Mouse (Mus musculus): ENCODE measurements at regions not wholly inside any gene's neighbourhood (a gene's known extent, or its start where the extent isn't known, plus 50 kb on each side); places are given as distances from the start of the nearest gene placed in this dataset.
"Not testable (repeated sequence)": the region's sequence is repeated elsewhere in the genome, so short reads cannot be mapped to it uniquely, and the experiment has no call there.

- H3K4me1 ChIP-seq: peaks cover 14% of the 10 kb centered on the region
- no peaks in the 10 kb centered on the region for H3K27me3 ChIP-seq (replicated peaks; ENCODE audit: low read depth, poor library complexity, severe bottlenecking)
- WGBS: 31% methylated on average over 4 of the region's 4 CpGs
- no peak overlapping the region for H3K27ac ChIP-seq (replicated peaks)
- H3K9me3 ChIP-seq: no peaks in the 10 kb centered on the region
- no peak overlapping the region for H3K4me3 ChIP-seq
- no peak for DNase-seq (ENCODE audit: low spot score)
- H3K36me3 ChIP-seq (replicated peaks): no peaks in the 10 kb centered on the region
Measured at GRCm38 (mm10) chr6:4276607-4277006, 189.8 kb upstream of the Bet1 start.

- no peaks in the 10 kb centered on the region for H3K9me3 ChIP-seq
- no peak for DNase-seq (ENCODE audit: low spot score)
- H3K27ac ChIP-seq (replicated peaks): no peak overlapping the region
- no peaks in the 10 kb centered on the region for H3K36me3 ChIP-seq (replicated peaks)
- H3K4me1 ChIP-seq: peaks cover 14% of the 10 kb centered on the region
- WGBS: 43% methylated on average over 2 of the region's 2 CpGs
- H3K27me3 ChIP-seq (replicated peaks; ENCODE audit: low read depth, poor library complexity, severe bottlenecking): no peaks in the 10 kb centered on the region
- H3K4me3 ChIP-seq: no peak overlapping the region
Measured at GRCm38 (mm10) chr6:4277245-4277890, 190.6 kb upstream of the Bet1 start.

GRCm38 (mm10) chr6:4291380-4291779 is 204.6 kb upstream of the Bet1 start:
- no peaks in the 10 kb centered on the region for H3K27me3 ChIP-seq (replicated peaks; ENCODE audit: low read depth, poor library complexity, severe bottlenecking)
- WGBS: 80% methylated on average over 2 of the region's 2 CpGs
- H3K4me1 ChIP-seq: no peaks in the 10 kb centered on the region
- H3K4me3 ChIP-seq: no peak overlapping the region
- no peaks in the 10 kb centered on the region for H3K36me3 ChIP-seq (replicated peaks)
- no peak for DNase-seq (ENCODE audit: low spot score)
- no peak overlapping the region for H3K27ac ChIP-seq (replicated peaks)
- H3K9me3 ChIP-seq: no peaks in the 10 kb centered on the region

- H3K27me3 ChIP-seq (replicated peaks; ENCODE audit: low read depth, poor library complexity, severe bottlenecking); H3K9me3 ChIP-seq; DNase-seq (ENCODE audit: low spot score); H3K4me1 ChIP-seq; H3K36me3 ChIP-seq (replicated peaks); H3K27ac ChIP-seq (replicated peaks); H3K4me3 ChIP-seq: not testable (repeated sequence)
Measured at GRCm38 (mm10) chr6:4303410-4303809, 201.2 kb upstream of the Col1a2 start.

- Histone ChIP-seq H3K36me3 (replicated peaks) (no peaks in the 10 kb centered on the region), H3K27me3 (replicated peaks; ENCODE audit: low read depth, poor library complexity, severe bottlenecking) (no peaks in the 10 kb centered on the region), H3K4me1 (no peaks in the 10 kb centered on the region), H3K4me3 (no peak overlapping the region), H3K27ac (replicated peaks) (no peak overlapping the region), H3K9me3 (no peaks in the 10 kb centered on the region)
- 87% methylated on average over 4 of the region's 4 CpGs for WGBS
- no peak for DNase-seq (ENCODE audit: low spot score)
Measured at GRCm38 (mm10) chr6:4349953-4350352, 154.7 kb upstream of the Col1a2 start.

GRCm38 (mm10) chr6:4362220-4362619 is 142.4 kb upstream of the Col1a2 start:
- 94% methylated on average over 2 of the region's 2 CpGs for WGBS
- no peak for DNase-seq (ENCODE audit: low spot score)
- Histone ChIP-seq H3K36me3 (replicated peaks) (no peaks in the 10 kb centered on the region), H3K4me1 (no peaks in the 10 kb centered on the region), H3K9me3 (no peaks in the 10 kb centered on the region), H3K4me3 (no peak overlapping the region), H3K27me3 (replicated peaks; ENCODE audit: low read depth, poor library complexity, severe bottlenecking) (no peaks in the 10 kb centered on the region), H3K27ac (replicated peaks) (no peak overlapping the region)

GRCm38 (mm10) chr6:4375465-4376037 is 129.1 kb upstream of the Col1a2 start:
- DNase-seq (ENCODE audit: low spot score): no peak
- Histone ChIP-seq H3K27ac (replicated peaks) (no peak overlapping the region), H3K27me3 (replicated peaks; ENCODE audit: low read depth, poor library complexity, severe bottlenecking) (no peaks in the 10 kb centered on the region), H3K9me3 (no peaks in the 10 kb centered on the region), H3K36me3 (replicated peaks) (no peaks in the 10 kb centered on the region), H3K4me3 (no peak overlapping the region), H3K4me1 (no peaks in the 10 kb centered on the region)
- WGBS: 65% methylated on average over 12 of the region's 12 CpGs

GRCm38 (mm10) chr6:4396808-4397207 is 107.8 kb upstream of the Col1a2 start:
- Histone ChIP-seq H3K4me3 (no peak overlapping the region), H3K36me3 (replicated peaks) (no peaks in the 10 kb centered on the region), H3K9me3 (no peaks in the 10 kb centered on the region), H3K27ac (replicated peaks) (no peak overlapping the region), H3K27me3 (replicated peaks; ENCODE audit: low read depth, poor library complexity, severe bottlenecking) (no peaks in the 10 kb centered on the region), H3K4me1 (peaks cover 10% of the 10 kb centered on the region; the same call in 1 of the 2 replicates)
- DNase-seq (ENCODE audit: low spot score): no peak
- 92% methylated on average over 7 of the region's 7 CpGs for WGBS

- Histone ChIP-seq H3K27me3 (replicated peaks; ENCODE audit: low read depth, poor library complexity, severe bottlenecking) (no peaks in the 10 kb centered on the region), H3K36me3 (replicated peaks) (no peaks in the 10 kb centered on the region), H3K4me3 (no peak overlapping the region), H3K4me1 (peaks cover 10% of the 10 kb centered on the region; the same call in 1 of the 2 replicates), H3K9me3 (no peaks in the 10 kb centered on the region), H3K27ac (replicated peaks) (no peak overlapping the region)
- 79% methylated on average over 16 of the region's 16 CpGs for WGBS
- no peak for DNase-seq (ENCODE audit: low spot score)
Measured at GRCm38 (mm10) chr6:4397695-4398598, 106.7 kb upstream of the Col1a2 start.

GRCm38 (mm10) chr6:4398599-4398980 is 106.0 kb upstream of the Col1a2 start:
- H3K27ac ChIP-seq (replicated peaks): no peak overlapping the region

GRCm38 (mm10) chr6:4405301-4405700 is 99.3 kb upstream of the Col1a2 start:
- no peak overlapping the region for H3K27ac ChIP-seq (replicated peaks)
- H3K36me3 ChIP-seq (replicated peaks): no peaks in the 10 kb centered on the region
- H3K4me3 ChIP-seq: no peak overlapping the region
- no peaks in the 10 kb centered on the region for H3K9me3 ChIP-seq
- no peak for DNase-seq (ENCODE audit: low spot score)
- H3K4me1 ChIP-seq: no peaks in the 10 kb centered on the region; the same call in 1 of the 2 replicates
- H3K27me3 ChIP-seq (replicated peaks; ENCODE audit: low read depth, poor library complexity, severe bottlenecking): no peaks in the 10 kb centered on the region
- WGBS: 91% methylated on average over 3 of the region's 3 CpGs

More at GRCm38 (mm10) chr6:4398599-4398980, 106.0 kb upstream of the Col1a2 start:
- Histone ChIP-seq H3K36me3 (replicated peaks) (no peaks in the 10 kb centered on the region), H3K4me3 (no peak overlapping the region), H3K4me1 (peaks cover 10% of the 10 kb centered on the region; the same call in 1 of the 2 replicates), H3K27me3 (replicated peaks; ENCODE audit: low read depth, poor library complexity, severe bottlenecking) (no peaks in the 10 kb centered on the region), H3K9me3 (no peaks in the 10 kb centered on the region)
- WGBS: 88% methylated on average over 9 of the region's 9 CpGs
- no peak for DNase-seq (ENCODE audit: low spot score)

- Histone ChIP-seq H3K4me3 (no peak overlapping the region), H3K4me1 (no peaks in the 10 kb centered on the region), H3K36me3 (replicated peaks) (no peaks in the 10 kb centered on the region), H3K27me3 (replicated peaks; ENCODE audit: low read depth, poor library complexity, severe bottlenecking) (no peaks in the 10 kb centered on the region), H3K9me3 (no peaks in the 10 kb centered on the region), H3K27ac (replicated peaks) (no peak overlapping the region)
- DNase-seq (ENCODE audit: low spot score): no peak
- WGBS: 44% methylated on average over 3 of the region's 3 CpGs
Measured at GRCm38 (mm10) chr6:4407748-4408147, 96.9 kb upstream of the Col1a2 start.

- Histone ChIP-seq H3K27ac (replicated peaks) (no peak overlapping the region), H3K4me1 (peaks cover 18% of the 10 kb centered on the region), H3K4me3 (no peak overlapping the region), H3K36me3 (replicated peaks) (no peaks in the 10 kb centered on the region), H3K27me3 (replicated peaks; ENCODE audit: low read depth, poor library complexity, severe bottlenecking) (no peaks in the 10 kb centered on the region), H3K9me3 (no peaks in the 10 kb centered on the region)
- DNase-seq (ENCODE audit: low spot score): no peak
- WGBS: 67% methylated on average over 3 of the region's 3 CpGs
Measured at GRCm38 (mm10) chr6:4413201-4413600, 91.4 kb upstream of the Col1a2 start.
